Mouse (Mus musculus) E14TG2a.4 (cell line): Measurements from ENCODE around the gene E030025P04Rik.

Experiments used
- H3K27me3 ChIP-seq: 2 replicates; pipeline ENCODE4 v1.6.1; 2014; ENCODE audit warnings: low read length, control low read depth; ENCODE audit not compliant: insufficient read depth
- H3K36me3 ChIP-seq: 2 replicates; pipeline ENCODE4 v1.6.1; 2014; ENCODE audit warnings: low read length, control low read depth; ENCODE audit not compliant: insufficient read depth
- H3K4me1 ChIP-seq: replicated peaks from 2 replicates; pipeline ENCODE4 v1.6.1; 2014; ENCODE audit warnings: low read depth, low read length, control low read depth
- H3K4me3 ChIP-seq: replicated peaks from 2 replicates; pipeline ENCODE4 v1.5.1; 2014; ENCODE audit warnings: mild to moderate bottlenecking, low read length
- H3K9me3 ChIP-seq: 2 replicates; pipeline ENCODE4 v1.6.1; 2014; ENCODE audit warnings: low read length, control low read depth
- CTCF ChIP-seq: conservative IDR thresholded peaks from 2 replicates; pipeline ENCODE4 v1.5.1; 2014; ENCODE audit warnings: low read length
- NANOG ChIP-seq: IDR thresholded peaks from 2 replicates; pipeline ENCODE4 v1.6.1; 2014; ENCODE audit warnings: borderline replicate concordance, low read length, mixed read lengths
- POU5F1 ChIP-seq: IDR thresholded peaks from 2 replicates; pipeline ENCODE4 v1.6.1; 2014; ENCODE audit warnings: low read length, borderline replicate concordance

Gene E030025P04Rik

DNA sequence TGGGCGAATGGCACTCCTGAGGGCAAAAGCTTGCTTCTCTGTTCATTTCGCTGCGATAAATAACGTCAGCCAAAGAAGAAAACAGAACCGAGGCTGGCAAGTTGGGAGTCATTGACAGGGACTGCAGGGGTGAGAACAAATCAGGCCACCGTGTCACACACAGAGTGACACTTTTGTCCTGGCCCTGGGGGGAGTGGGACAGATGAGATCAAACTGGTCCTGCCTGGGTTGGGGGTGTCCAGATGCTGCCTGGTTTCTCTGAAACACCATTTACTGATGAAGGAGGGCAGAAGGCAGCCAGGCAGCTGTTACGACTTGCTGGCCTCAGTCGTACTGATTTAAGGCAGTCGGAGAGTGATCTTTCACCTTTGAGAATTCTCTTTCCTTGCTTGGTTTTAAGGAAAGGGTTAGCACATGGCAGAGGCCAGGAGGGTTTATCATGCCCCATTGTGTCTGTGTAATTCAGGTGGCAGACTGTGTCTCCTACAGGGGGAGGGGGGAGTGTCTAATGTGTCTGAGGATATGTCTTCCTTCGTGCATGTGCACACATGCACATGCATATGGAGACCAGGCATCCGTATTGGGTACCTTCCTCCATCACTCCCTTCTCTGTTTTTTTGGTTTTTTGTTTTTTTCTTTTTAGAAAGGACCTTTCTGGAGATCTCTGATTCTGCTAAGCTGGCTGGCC, 36.5 kb downstream of the E030025P04Rik start:
- H3K4me3 ChIP-seq = no peak overlapping the region
- TF ChIP-seq NANOG (no peak), CTCF (no peak), POU5F1 (no peak)

DNA sequence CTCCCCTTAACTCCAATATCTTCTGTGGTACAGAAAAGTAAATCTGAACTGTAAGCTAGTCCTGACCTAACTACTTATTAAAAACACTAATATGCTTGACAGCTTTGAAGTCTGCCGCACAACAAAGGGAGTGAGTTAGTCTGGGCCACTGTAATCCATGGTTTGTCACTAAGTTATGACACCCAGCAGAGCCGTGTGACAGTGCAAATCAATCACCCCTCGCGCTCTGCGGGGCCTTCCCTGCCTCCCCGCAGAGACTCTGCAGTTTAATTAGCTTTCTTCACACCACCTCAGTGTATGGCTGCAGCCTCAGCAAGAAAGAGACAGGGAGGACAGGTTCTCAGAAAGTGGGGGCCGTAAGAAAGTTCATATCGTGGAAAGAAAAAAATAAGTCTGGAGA, 37.4 kb downstream of the E030025P04Rik start:
- TF ChIP-seq CTCF = no peak
- no peak for TF ChIP-seq POU5F1
- TF ChIP-seq NANOG = no peak

More for the DNA sequence above, 36.5 kb downstream of the E030025P04Rik start:
- Histone ChIP-seq H3K36me3 (no peaks in the 10 kb centered on the region), H3K4me1 (peaks cover 30% of the 10 kb centered on the region), H3K27me3 (peaks cover 11% of the 10 kb centered on the region; the same call in 1 of the 2 replicates), H3K9me3 (peaks cover 19% of the 10 kb centered on the region)

DNA sequence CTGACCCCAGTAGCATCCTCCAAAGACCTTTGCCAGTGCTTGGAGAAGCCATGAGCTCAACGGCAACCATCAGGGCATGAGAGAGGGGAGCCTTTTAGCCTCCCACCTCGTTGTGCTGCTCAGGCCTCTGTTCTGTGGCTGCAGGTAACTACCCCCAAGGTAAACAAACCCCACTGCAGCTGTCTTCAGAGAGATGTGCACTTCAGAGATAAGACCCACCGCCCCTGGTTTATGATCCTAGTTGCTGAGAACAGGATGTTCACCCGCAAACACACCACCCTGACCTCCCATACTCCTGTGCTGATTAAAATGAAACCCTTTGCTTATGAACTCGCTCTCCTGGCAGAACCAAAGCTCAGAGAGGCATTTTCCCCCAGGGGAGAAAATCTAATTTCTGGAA, 38.0 kb downstream of the E030025P04Rik start:
- no peak overlapping the region for H3K4me3 ChIP-seq
- TF ChIP-seq CTCF (no peak), NANOG (no peak), POU5F1 (no peak)
- peaks cover 19% of the 10 kb centered on the region for H3K9me3 ChIP-seq
- H3K4me1 ChIP-seq = peaks cover 19% of the 10 kb centered on the region
- H3K36me3 ChIP-seq = no peaks in the 10 kb centered on the region
- H3K27me3 ChIP-seq = peaks cover 1% of the 10 kb centered on the region; the same call in 1 of the 2 replicates

More for the DNA sequence above, 37.4 kb downstream of the E030025P04Rik start:
- H3K27me3 ChIP-seq = peaks cover 5% of the 10 kb centered on the region; the same call in 1 of the 2 replicates
- peaks cover 25% of the 10 kb centered on the region for H3K4me1 ChIP-seq
- no peaks in the 10 kb centered on the region for H3K36me3 ChIP-seq
- no peak overlapping the region for H3K4me3 ChIP-seq
- peaks cover 19% of the 10 kb centered on the region for H3K9me3 ChIP-seq

DNA sequence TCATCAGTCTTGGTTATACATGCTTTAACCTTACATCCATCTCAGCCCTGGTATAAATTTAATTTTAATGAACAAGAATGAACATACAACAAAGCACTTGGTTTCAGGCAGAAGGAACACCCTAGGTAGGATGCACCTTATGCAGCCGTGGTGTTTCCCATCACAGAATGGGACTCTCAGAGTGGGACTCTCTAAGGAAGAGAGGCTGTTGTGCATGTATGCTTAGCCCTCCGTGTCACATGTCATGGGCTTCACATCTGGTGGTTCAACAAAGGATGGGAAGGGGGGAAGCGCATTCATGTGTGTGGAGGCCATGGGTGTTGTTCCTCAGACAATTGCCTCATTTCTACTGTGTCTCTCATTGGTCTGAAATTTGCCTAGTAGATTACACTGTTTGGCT, 40.8 kb downstream of the E030025P04Rik start:
- peaks cover 18% of the 10 kb centered on the region for H3K9me3 ChIP-seq
- no peaks in the 10 kb centered on the region for H3K36me3 ChIP-seq
- peaks cover 12% of the 10 kb centered on the region for H3K4me1 ChIP-seq
- H3K27me3 ChIP-seq = no peaks in the 10 kb centered on the region
- H3K4me3 ChIP-seq = no peak overlapping the region
- TF ChIP-seq CTCF = no peak
- TF ChIP-seq NANOG = no peak
- no peak for TF ChIP-seq POU5F1

DNA sequence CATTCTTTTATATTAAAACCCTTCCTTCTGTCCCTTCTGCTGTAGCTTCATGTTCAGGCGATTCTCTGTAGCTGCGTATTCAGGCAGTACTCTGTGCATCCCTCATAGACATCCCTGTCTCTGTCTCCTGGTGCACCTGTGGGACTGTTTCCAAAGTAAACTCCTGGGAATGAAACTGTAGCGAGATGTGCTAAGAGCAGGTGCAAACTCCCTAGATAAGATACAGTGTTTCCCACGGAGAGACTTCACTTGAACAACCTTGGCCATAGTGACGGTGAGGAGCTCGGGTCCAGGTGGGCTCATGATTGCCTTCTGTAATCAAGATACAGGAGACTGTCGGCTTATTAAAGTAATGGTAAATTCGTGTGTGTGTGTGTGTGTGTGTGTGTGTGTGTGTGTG, 41.5 kb downstream of the E030025P04Rik start:
- Histone ChIP-seq H3K36me3 (no peaks in the 10 kb centered on the region), H3K4me3 (no peak overlapping the region), H3K9me3 (peaks cover 10% of the 10 kb centered on the region), H3K4me1 (peaks cover 17% of the 10 kb centered on the region), H3K27me3 (no peaks in the 10 kb centered on the region)
- TF ChIP-seq NANOG (no peak), POU5F1 (no peak), CTCF (no peak)

DNA sequence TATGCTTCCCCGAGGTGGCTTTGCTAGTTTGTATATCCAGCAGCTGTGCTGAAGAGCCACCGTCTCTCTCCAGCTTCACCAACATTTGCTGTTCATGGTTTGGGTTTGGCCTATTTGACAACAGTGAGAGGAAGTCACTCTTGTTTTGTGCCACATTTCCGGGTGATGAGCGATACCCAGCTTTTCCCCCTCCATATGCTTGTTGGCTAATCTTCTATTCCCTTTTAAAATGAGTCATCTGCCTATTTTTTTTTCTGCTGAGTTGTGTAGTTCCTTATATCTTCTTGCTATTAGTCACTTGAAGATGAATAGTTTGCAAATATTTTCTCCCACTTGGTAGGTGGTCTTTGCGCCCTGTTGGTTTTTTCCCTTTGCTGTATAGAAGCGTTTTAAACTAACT, 43.9 kb downstream of the E030025P04Rik start:
- Histone ChIP-seq H3K36me3 (no peaks in the 10 kb centered on the region), H3K4me1 (peaks cover 17% of the 10 kb centered on the region), H3K4me3 (no peak overlapping the region), H3K9me3 (no peaks in the 10 kb centered on the region), H3K27me3 (peaks cover 4% of the 10 kb centered on the region)
- TF ChIP-seq CTCF (no peak), NANOG (no peak), POU5F1 (no peak)

DNA sequence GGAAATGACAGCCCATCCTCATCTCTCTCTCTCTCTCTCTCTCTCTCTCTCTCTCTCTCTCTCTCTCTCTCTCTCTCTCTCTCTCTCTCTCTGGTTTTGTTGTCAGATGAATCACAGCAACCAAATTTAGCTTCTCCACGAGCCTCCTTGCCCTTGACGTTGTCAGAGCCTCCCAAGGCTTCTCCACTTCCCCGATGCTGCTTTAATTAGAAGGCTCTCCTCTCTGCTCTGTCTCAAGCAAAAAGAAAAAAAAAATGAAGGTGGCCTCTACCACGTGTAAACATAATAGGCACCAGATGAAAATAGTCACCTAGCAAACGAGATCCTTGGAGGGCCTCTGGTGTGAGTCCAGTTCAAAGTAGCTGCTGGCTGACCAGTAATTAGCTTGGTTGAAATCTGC, 52.3 kb downstream of the E030025P04Rik start:
- Histone ChIP-seq H3K27me3 (peaks cover 3% of the 10 kb centered on the region), H3K36me3 (no peaks in the 10 kb centered on the region), H3K4me1 (no peaks in the 10 kb centered on the region), H3K9me3 (no peaks in the 10 kb centered on the region), H3K4me3 (no peak overlapping the region)
- no peak for TF ChIP-seq CTCF
- no peak for TF ChIP-seq POU5F1
- no peak for TF ChIP-seq NANOG
